ENCODE assay signal across 20 mouse cellular contexts in the genomic region with DNA sequence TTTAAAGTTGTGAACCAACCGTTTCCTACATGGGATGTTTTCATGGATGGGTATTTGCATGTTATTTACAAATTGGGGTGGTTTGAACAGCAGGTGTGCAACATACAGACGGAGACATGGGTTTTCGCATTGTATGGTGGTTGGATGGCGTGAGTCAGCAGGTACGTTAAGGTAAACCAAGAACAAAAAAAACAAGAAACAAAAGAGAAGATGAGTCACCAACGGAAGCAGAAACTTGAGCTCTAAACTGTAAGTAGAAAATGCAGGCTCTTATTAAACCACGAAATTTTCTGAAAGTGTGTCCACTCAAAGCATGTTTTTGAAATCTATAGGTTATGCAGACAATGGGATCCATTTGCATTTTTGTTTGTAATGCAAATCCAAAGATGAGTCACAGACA.
"Had no signal": no experiment of that assay in that cellular context is flagged by ENCODE, and none has a peak within 500 bp of the region (broad histone marks: within the 10 kb centered on the region; RNA-seq: fewer than 3 reads in every experiment).

No protein-coding gene starts in this region.

- DNase-seq: liver, postnatal 0 days; lung, adult 2 months; lung, postnatal 10 days; lung, postnatal 4 days; midbrain, embryonic 14.5 days; retina, postnatal 1 day; right cerebral cortex, adult 18-20 months; right cerebral cortex, postnatal 25 days; right cerebral cortex, postnatal 4 days; spleen, adult 18-20 months; thymus, adult 18-20 months; thymus, postnatal 14 days; thymus, postnatal 36 days had no signal

- H3K27ac ChIP-seq: lung, embryonic 15.5 days; midbrain, embryonic 10.5 days; midbrain, embryonic 12.5 days; neural tube, embryonic 13.5 days had no signal

- H3K36me3 ChIP-seq: lung, embryonic 15.5 days; midbrain, embryonic 10.5 days had no signal

- H3K4me1 ChIP-seq: lung, embryonic 15.5 days; neural tube, embryonic 15.5 days had no signal

- H3K9ac ChIP-seq: liver, postnatal 0 days; lung, embryonic 15.5 days; midbrain, embryonic 12.5 days; neural tube, embryonic 13.5 days; neural tube, embryonic 15.5 days had no signal

- H3K9me3 ChIP-seq: lung, embryonic 15.5 days; midbrain, embryonic 10.5 days; midbrain, embryonic 12.5 days; neural tube, embryonic 13.5 days; neural tube, embryonic 15.5 days had no signal

- ATAC-seq: liver, postnatal 0 days; midbrain, embryonic 16.5 days had no signal

- H3K4me2 ChIP-seq: lung, embryonic 15.5 days; midbrain, embryonic 12.5 days; neural tube, embryonic 13.5 days; neural tube, embryonic 15.5 days had no signal

- H3K27me3 ChIP-seq: lung, embryonic 15.5 days; midbrain, embryonic 12.5 days; neural tube, embryonic 13.5 days; neural tube, embryonic 15.5 days had no signal

- H3K4me3 ChIP-seq: lung, embryonic 15.5 days; midbrain, embryonic 10.5 days; midbrain, embryonic 12.5 days; myocyte; neural tube, embryonic 13.5 days; neural tube, embryonic 15.5 days had no signal
